ENCODE assay signal across 8 mouse cellular contexts in genomic region chr7:30649591-30650540, GRCm38 (mm10). TPM values are rescaled to one million over a fixed set of nuclear protein-coding genes. Genes with fewer than 3 reads are reported as not detected.
A peak's percentile ranks its signal among the peaks of the same experiment; 100 is the strongest.
DNase-seq lines count a peak whose midpoint lies in the region; ATAC-seq and TF ChIP-seq lines count a peak whose summit lies in the region.

Gene Rbm42, minus strand, starts transcription at chr7:30650317.

- TF ChIP-seq POLR2A in bone marrow macrophage, adult 2 months (IDR thresholded peaks at IDR 0.05; ENCODE audit: borderline replicate concordance, low read depth, low read length), result no peak
- peak; percentile 71 for TF ChIP-seq POLR2A in embryonic fibroblast, embryonic 13.5 days (IDR thresholded peaks at IDR 0.05; ENCODE audit: low read depth, low read length)

- WGBS in kidney, embryonic 14.5 days, result 1% methylated on average over 59 of the region's 59 CpGs
- 2% methylated on average over 59 of the region's 59 CpGs for WGBS in limb, embryonic 15.5 days

- H3K36me3 ChIP-seq in kidney, embryonic 14.5 days (ENCODE audit: control insufficient read depth, insufficient read depth, low read length), result peaks cover 56% of the 10 kb centered on the region
- H3K36me3 ChIP-seq in limb, embryonic 15.5 days, result peaks cover 59% of the 10 kb centered on the region

- H3K4me2 ChIP-seq in kidney, embryonic 14.5 days (replicated peaks; ENCODE audit: low read depth, low read length), result peak within 1 kb of the TSS; percentile 82
- peak within 1 kb of the TSS; percentile 90 for H3K4me2 ChIP-seq in limb, embryonic 15.5 days

- no peaks in the 10 kb centered on the region for H3K9me3 ChIP-seq in kidney, embryonic 14.5 days (ENCODE audit: control insufficient read depth, low read length)
- no peaks in the 10 kb centered on the region for H3K9me3 ChIP-seq in limb, embryonic 15.5 days

- no peak for TF ChIP-seq CTCF in bone marrow macrophage, adult 2 months (IDR thresholded peaks at IDR 0.05; ENCODE audit: low read depth, low read length)
- TF ChIP-seq CTCF in embryonic fibroblast, embryonic 13.5 days (IDR thresholded peaks at IDR 0.05; ENCODE audit: borderline replicate concordance, insufficient read depth, low read length), result no peak

- H3K27me3 ChIP-seq in kidney, embryonic 14.5 days (ENCODE audit: control insufficient read depth, insufficient read depth, low read length), result no peaks in the 10 kb centered on the region
- H3K27me3 ChIP-seq in limb, embryonic 15.5 days, result no peaks in the 10 kb centered on the region

- peak within 1 kb of the TSS; percentile 94 for H3K9ac ChIP-seq in kidney, embryonic 14.5 days (ENCODE audit: low read depth, low read length)
- H3K9ac ChIP-seq in limb, embryonic 15.5 days, result peak within 1 kb of the TSS; percentile 95

- no peaks in the 10 kb centered on the region for H3K4me1 ChIP-seq in bone marrow macrophage, adult 2 months (ENCODE audit: control insufficient read depth, insufficient read depth, low read length)
- no peaks in the 10 kb centered on the region for H3K4me1 ChIP-seq in embryonic fibroblast, embryonic 13.5 days (ENCODE audit: control insufficient read depth, insufficient read depth, low read length)
- 0 out of 2 replicates have a peak, but pooled peaks cover 7% of the 10 kb centered on the region for H3K4me1 ChIP-seq in kidney, embryonic 14.5 days (ENCODE audit: control insufficient read depth, insufficient read depth, low read length)
- peaks cover 14% of the 10 kb centered on the region for H3K4me1 ChIP-seq in limb, embryonic 15.5 days

- H3K4me3 ChIP-seq in bone marrow macrophage, adult 2 months (ENCODE audit: insufficient read depth, low read length), result peak within 1 kb of the TSS; percentile 97
- peak within 1 kb of the TSS; percentile 75 for H3K4me3 ChIP-seq in embryonic fibroblast, embryonic 13.5 days (ENCODE audit: insufficient read depth, low read length)
- H3K4me3 ChIP-seq in kidney, embryonic 14.5 days (ENCODE audit: low read length), result peak within 1 kb of the TSS; percentile 98
- peak within 1 kb of the TSS; percentile 89 for H3K4me3 ChIP-seq in limb, embryonic 15.5 days

- peak; percentile 100 for ATAC-seq in kidney, embryonic 14.5 days (ENCODE audit: low FRiP score, low TSS enrichment)
- peak; percentile 98 for ATAC-seq in limb, embryonic 15.5 days (ENCODE audit: insufficient number of reproducible peaks, low FRiP score, low TSS enrichment, low read depth)

- DNase-seq in A20 (ENCODE audit: low read depth, low spot score), result peak; percentile 99
- DNase-seq in heart, adult 9 months (ENCODE audit: low spot score in 2 of 2), result peak; percentile 99
- DNase-seq in monocyte, adult 2 months (ENCODE audit: low read depth in 1 of 2, low spot score in 2 of 2), result peak; percentile 97
- peak; percentile 99 for DNase-seq in spleen, postnatal 36 days (ENCODE audit: low spot score in 2 of 2)

- no peak within 1 kb of the TSS for H3K27ac ChIP-seq in bone marrow macrophage, adult 2 months (ENCODE audit: insufficient read depth, low read depth, low read length)
- H3K27ac ChIP-seq in embryonic fibroblast, embryonic 13.5 days (ENCODE audit: insufficient read depth, low read length), result no peak within 1 kb of the TSS
- H3K27ac ChIP-seq in kidney, embryonic 14.5 days (ENCODE audit: low read depth, low read length), result peak within 1 kb of the TSS; percentile 69; the same call in 1 of the 2 replicates
- H3K27ac ChIP-seq in limb, embryonic 15.5 days, result peak within 1 kb of the TSS; percentile 58; the same call in 1 of the 2 replicates

RNA-seq across cellular contexts. Expression of gene Rbm42, which starts in this region (rescaled TPM):
- polyA plus RNA-seq in bone marrow macrophage, adult 2 months (2012; ENCODE audit: insufficient read depth, insufficient read length, missing spikeins), result 59.6 and 69.7 TPM in 2 replicates
- 32.9 and 33.9 TPM in 2 replicates for polyA plus RNA-seq in embryonic fibroblast, embryonic 13.5 days (2011; ENCODE audit: insufficient read length, low read depth, missing spikeins)
- 93.4 and 111 TPM in 2 replicates for polyA plus RNA-seq in kidney, embryonic 14.5 days (2014; fragmentation: Nextera tagmentation; extraction: Ambion mirVana)
- polyA plus RNA-seq in limb, embryonic 15.5 days (2015; fragmentation: Nextera tagmentation; extraction: Ambion mirVana), result 104 and 114 TPM in 2 replicates

Comparison
In these comparisons a context has a peak if more than half of its experiments do, and no peak if none do; other contexts are left out.
1. H3K27ac ChIP-seq: peak in kidney, embryonic 14.5 days (single experiment) and limb, embryonic 15.5 days (single experiment); none in bone marrow macrophage, adult 2 months (single experiment) and embryonic fibroblast, embryonic 13.5 days (single experiment).
2. Peak in every context shown above with its lines, with median percentiles within 50 percentile points of each other: DNase-seq and H3K4me3 ChIP-seq.